Mouse (Mus musculus) 3T3-L1 (cell line): Measurements from ENCODE around the gene Hist1h3c.
A peak's percentile ranks its signal among the peaks of the same experiment; 100 is the strongest.
"Not testable (repeated sequence)": the region's sequence is repeated elsewhere in the genome, so short reads cannot be mapped to it uniquely, and the experiment has no call there.

Source experiments
- DNase-seq: peaks from one replicate; pipeline ENCODE4 v3.0.0-alpha.2; 2015; ENCODE audit warnings: low read depth, low spot score

Gene Hist1h3c

GRCm38 (mm10) chr13:23745381-23746161 is at the start of gene Hist1h3c:
Hist1h3c (minus strand) TSS chr13:23745602.
- DNase-seq = peak; percentile 94

GRCm38 (mm10) chr13:23792520-23792919 is 47.1 kb upstream of the Hist1h3c start:
- peak; percentile 79 for DNase-seq

GRCm38 (mm10) chr13:23779025-23779424 is 33.6 kb upstream of the Hist1h3c start:
- no peak for DNase-seq

- no peak for DNase-seq
Measured at GRCm38 (mm10) chr13:23778339-23778738, 32.9 kb upstream of the Hist1h3c start.

- no peak for DNase-seq
Measured at GRCm38 (mm10) chr13:23772561-23773313, 27.3 kb upstream of the Hist1h3c start.

- not testable (repeated sequence) for DNase-seq
Measured at GRCm38 (mm10) chr13:23769613-23770012, 24.2 kb upstream of the Hist1h3c start, which contains the start of gene Trim38. Trim38 (plus strand) TSS chr13:23769913.

GRCm38 (mm10) chr13:23768834-23769397 is 23.5 kb upstream of the Hist1h3c start:
- no peak for DNase-seq

GRCm38 (mm10) chr13:23766772-23767171 is 21.4 kb upstream of the Hist1h3c start:
- no peak for DNase-seq

- no peak for DNase-seq
Measured at GRCm38 (mm10) chr13:23765172-23765513, 19.7 kb upstream of the Hist1h3c start.

GRCm38 (mm10) chr13:23764324-23765171 is 19.1 kb upstream of the Hist1h3c start:
- DNase-seq = no peak

GRCm38 (mm10) chr13:23763586-23764323 is 18.4 kb upstream of the Hist1h3c start, which contains the start of gene Hist1h1a:
Hist1h1a (plus strand) TSS chr13:23763666.
- DNase-seq = peak; percentile 59

- DNase-seq = no peak
Measured at GRCm38 (mm10) chr13:23763242-23763585, 17.8 kb upstream of the Hist1h3c start.

- peak; percentile 85 for DNase-seq
Measured at GRCm38 (mm10) chr13:23761871-23762821, 16.7 kb upstream of the Hist1h3c start, which contains the start of gene Hist1h3a. Hist1h3a (minus strand) TSS chr13:23762386.

- peak; percentile 95 for DNase-seq
Measured at GRCm38 (mm10) chr13:23760972-23761864, 15.8 kb upstream of the Hist1h3c start, which contains the start of gene Hist1h4a. Hist1h4a (minus strand) TSS chr13:23761230.

- peak; percentile 81 for DNase-seq
Measured at GRCm38 (mm10) chr13:23760240-23760971, 15.0 kb upstream of the Hist1h3c start.

- DNase-seq = no peak
Measured at GRCm38 (mm10) chr13:23759916-23760239, 14.5 kb upstream of the Hist1h3c start.

GRCm38 (mm10) chr13:23759251-23759771 is 13.9 kb upstream of the Hist1h3c start:
- DNase-seq = no peak

GRCm38 (mm10) chr13:23757921-23758320 is 12.5 kb upstream of the Hist1h3c start:
- peak; percentile 26 for DNase-seq
